Mouse (Mus musculus) kidney, adult 8-10 months (tissue): ENCODE data around the gene Mrgprb8.
"Not testable (repeated sequence)": the region's sequence is repeated elsewhere in the genome, so short reads cannot be mapped to it uniquely, and the experiment has no call there.

Experiments used
- DNase-seq, 2 experiments: peaks; one replicate each; pipeline ENCODE4 v3.0.0; 2022

Mrgprb8 gene

GRCm38 (mm10) chr7:48388226-48388625, at the start of gene Mrgprb8:
Gene Mrgprb8, plus strand, starts transcription at chr7:48388526.
- no peak for DNase-seq

GRCm38 (mm10) chr7:48435936-48436335, 47.6 kb downstream of the Mrgprb8 start:
- not testable (repeated sequence) for DNase-seq

- DNase-seq: no peak
Observed at GRCm38 (mm10) chr7:48436581-48436980, 48.3 kb downstream of the Mrgprb8 start.
